Mouse (Mus musculus): ENCODE data around the gene Foxd1. TPM values are rescaled to one million over a fixed set of nuclear protein-coding genes. Genes with fewer than 3 reads are reported as not detected.

The Foxd1 gene
- polyA plus RNA-seq, 1 experiment from 2014 or later = 4.6 TPM

- Histone ChIP-seq H3K9me3 (ENCODE audit: control insufficient read depth, low read length) (no peaks in the 10 kb centered on the region), H3K27me3 (ENCODE audit: control insufficient read depth, insufficient read depth, low read length) (peaks cover 78% of the 10 kb centered on the region), H3K4me2 (replicated peaks; ENCODE audit: low read depth, low read length) (peak overlapping the region; percentile 21; the same call in 1 of the 2 replicates), H3K4me3 (ENCODE audit: low read depth, low read length) (peak overlapping the region; percentile 14), H3K36me3 (ENCODE audit: control insufficient read depth, insufficient read depth, low read length) (no peaks in the 10 kb centered on the region), H3K4me1 (replicated peaks; ENCODE audit: control insufficient read depth, insufficient read depth, low read length) (peaks cover 15% of the 10 kb centered on the region), H3K27ac (ENCODE audit: low read depth, low read length) (0 out of 2 replicates have a peak overlapping the region, but pooled peaks have one; percentile 6), H3K9ac (ENCODE audit: low read depth, low read length) (0 out of 2 replicates have a peak overlapping the region, but pooled peaks have one; percentile 23)
- 2% methylated on average over 18 of the region's 18 CpGs for WGBS
- ATAC-seq (ENCODE audit: low FRiP score) (no peak), DNase-seq (ENCODE audit: low spot score) (peak; percentile 58)
Observed at GRCm38 (mm10) chr13:98357433-98358423, 3.7 kb downstream of the Foxd1 start.

- 2% methylated on average over 23 of the region's 23 CpGs for WGBS
- peak; percentile 67 for DNase-seq (ENCODE audit: low spot score)
- peaks cover 14% of the 10 kb centered on the region for H3K4me1 ChIP-seq (replicated peaks; ENCODE audit: control insufficient read depth, insufficient read depth, low read length)
- peak overlapping the region; percentile 14 for H3K4me3 ChIP-seq (ENCODE audit: low read depth, low read length)
- H3K36me3 ChIP-seq (ENCODE audit: control insufficient read depth, insufficient read depth, low read length) = no peaks in the 10 kb centered on the region
- H3K27ac ChIP-seq (ENCODE audit: low read depth, low read length) = 0 out of 2 replicates have a peak overlapping the region, but pooled peaks have one; percentile 6
- no peaks in the 10 kb centered on the region for H3K9me3 ChIP-seq (ENCODE audit: control insufficient read depth, low read length)
- peak overlapping the region; percentile 21; the same call in 1 of the 2 replicates for H3K4me2 ChIP-seq (replicated peaks; ENCODE audit: low read depth, low read length)
- 0 out of 2 replicates have a peak overlapping the region, but pooled peaks have one; percentile 23 for H3K9ac ChIP-seq (ENCODE audit: low read depth, low read length)
- H3K27me3 ChIP-seq (ENCODE audit: control insufficient read depth, insufficient read depth, low read length) = peaks cover 80% of the 10 kb centered on the region
- peak; percentile 47; the same call in 1 of the 2 replicates for ATAC-seq (ENCODE audit: low FRiP score)
Observed at GRCm38 (mm10) chr13:98358424-98359181, 4.6 kb downstream of the Foxd1 start.

- H3K4me2 ChIP-seq (replicated peaks; ENCODE audit: low read depth, low read length) = no peak overlapping the region
- H3K4me1 ChIP-seq (replicated peaks; ENCODE audit: control insufficient read depth, insufficient read depth, low read length) = peaks cover 9% of the 10 kb centered on the region
- ATAC-seq (ENCODE audit: low FRiP score) = no peak
- H3K9ac ChIP-seq (ENCODE audit: low read depth, low read length) = no peak overlapping the region
- H3K27ac ChIP-seq (ENCODE audit: low read depth, low read length) = no peak overlapping the region
- DNase-seq (ENCODE audit: low spot score) = peak; percentile 44
- no peaks in the 10 kb centered on the region for H3K9me3 ChIP-seq (ENCODE audit: control insufficient read depth, low read length)
- H3K27me3 ChIP-seq (ENCODE audit: control insufficient read depth, insufficient read depth, low read length) = peaks cover 78% of the 10 kb centered on the region
- no peaks in the 10 kb centered on the region for H3K36me3 ChIP-seq (ENCODE audit: control insufficient read depth, insufficient read depth, low read length)
- no peak overlapping the region for H3K4me3 ChIP-seq (ENCODE audit: low read depth, low read length)
- WGBS = 2% methylated on average over 6 of the region's 8 CpGs
Observed at GRCm38 (mm10) chr13:98359337-98359736, 5.3 kb downstream of the Foxd1 start.

- H3K4me1 ChIP-seq (replicated peaks; ENCODE audit: control insufficient read depth, insufficient read depth, low read length) = peaks cover 6% of the 10 kb centered on the region
- peaks cover 75% of the 10 kb centered on the region for H3K27me3 ChIP-seq (ENCODE audit: control insufficient read depth, insufficient read depth, low read length)
- no peak overlapping the region for H3K9ac ChIP-seq (ENCODE audit: low read depth, low read length)
- ATAC-seq (ENCODE audit: low FRiP score) (no peak), DNase-seq (ENCODE audit: low spot score) (no peak)
- H3K27ac ChIP-seq (ENCODE audit: low read depth, low read length) = no peak overlapping the region
- no peak overlapping the region for H3K4me2 ChIP-seq (replicated peaks; ENCODE audit: low read depth, low read length)
- no peaks in the 10 kb centered on the region for H3K36me3 ChIP-seq (ENCODE audit: control insufficient read depth, insufficient read depth, low read length)
- 7% methylated on average over 6 of the region's 6 CpGs for WGBS
- H3K4me3 ChIP-seq (ENCODE audit: low read depth, low read length) = no peak overlapping the region
- H3K9me3 ChIP-seq (ENCODE audit: control insufficient read depth, low read length) = no peaks in the 10 kb centered on the region
Observed at GRCm38 (mm10) chr13:98360391-98360790, 6.3 kb downstream of the Foxd1 start.

- no peak overlapping the region for H3K4me3 ChIP-seq (ENCODE audit: low read depth, low read length)
- DNase-seq (ENCODE audit: low spot score) = peak; percentile 27
- 14% methylated on average over 5 of the region's 5 CpGs for WGBS
Observed at GRCm38 (mm10) chr13:98361161-98361560, 7.1 kb downstream of the Foxd1 start.

GRCm38 (mm10) chr13:98363046-98363445 lies 9.0 kb downstream of the Foxd1 start:
- Histone ChIP-seq H3K9ac (ENCODE audit: low read depth, low read length) (no peak overlapping the region), H3K27me3 (ENCODE audit: control insufficient read depth, insufficient read depth, low read length) (peaks cover 87% of the 10 kb centered on the region), H3K9me3 (ENCODE audit: control insufficient read depth, low read length) (no peaks in the 10 kb centered on the region), H3K36me3 (ENCODE audit: control insufficient read depth, insufficient read depth, low read length) (no peaks in the 10 kb centered on the region), H3K4me2 (replicated peaks; ENCODE audit: low read depth, low read length) (no peak overlapping the region), H3K4me1 (replicated peaks; ENCODE audit: control insufficient read depth, insufficient read depth, low read length) (peaks cover 7% of the 10 kb centered on the region), H3K27ac (ENCODE audit: low read depth, low read length) (no peak overlapping the region), H3K4me3 (ENCODE audit: low read depth, low read length) (no peak overlapping the region)
- no peak for ATAC-seq (ENCODE audit: low FRiP score)
- DNase-seq (ENCODE audit: low spot score) = peak; percentile 49
- WGBS = 3% methylated on average over 4 of the region's 4 CpGs

More at GRCm38 (mm10) chr13:98361161-98361560, 7.1 kb downstream of the Foxd1 start:
- Histone ChIP-seq H3K9me3 (ENCODE audit: control insufficient read depth, low read length) (no peaks in the 10 kb centered on the region), H3K4me1 (replicated peaks; ENCODE audit: control insufficient read depth, insufficient read depth, low read length) (peaks cover 5% of the 10 kb centered on the region), H3K27me3 (ENCODE audit: control insufficient read depth, insufficient read depth, low read length) (peaks cover 77% of the 10 kb centered on the region), H3K36me3 (ENCODE audit: control insufficient read depth, insufficient read depth, low read length) (no peaks in the 10 kb centered on the region), H3K27ac (ENCODE audit: low read depth, low read length) (no peak overlapping the region), H3K4me2 (replicated peaks; ENCODE audit: low read depth, low read length) (no peak overlapping the region), H3K9ac (ENCODE audit: low read depth, low read length) (no peak overlapping the region)
- no peak for ATAC-seq (ENCODE audit: low FRiP score)

GRCm38 (mm10) chr13:98365081-98365480 lies 11.0 kb downstream of the Foxd1 start:
- ATAC-seq (ENCODE audit: low FRiP score) (no peak), DNase-seq (ENCODE audit: low spot score) (peak; percentile 53)
- H3K4me3 ChIP-seq (ENCODE audit: low read depth, low read length) = no peak overlapping the region
- no peak overlapping the region for H3K4me2 ChIP-seq (replicated peaks; ENCODE audit: low read depth, low read length)
- H3K4me1 ChIP-seq (replicated peaks; ENCODE audit: control insufficient read depth, insufficient read depth, low read length) = peaks cover 4% of the 10 kb centered on the region
- H3K9me3 ChIP-seq (ENCODE audit: control insufficient read depth, low read length) = no peaks in the 10 kb centered on the region
- 2% methylated on average over 8 of the region's 8 CpGs for WGBS
- H3K27me3 ChIP-seq (ENCODE audit: control insufficient read depth, insufficient read depth, low read length) = peaks cover 88% of the 10 kb centered on the region
- no peak overlapping the region for H3K9ac ChIP-seq (ENCODE audit: low read depth, low read length)
- no peaks in the 10 kb centered on the region for H3K36me3 ChIP-seq (ENCODE audit: control insufficient read depth, insufficient read depth, low read length)
- H3K27ac ChIP-seq (ENCODE audit: low read depth, low read length) = no peak overlapping the region

GRCm38 (mm10) chr13:98365766-98366421 lies 11.9 kb downstream of the Foxd1 start:
- H3K4me2 ChIP-seq (replicated peaks; ENCODE audit: low read depth, low read length) = peak overlapping the region; percentile 35
- H3K4me1 ChIP-seq (replicated peaks; ENCODE audit: control insufficient read depth, insufficient read depth, low read length) = peaks cover 4% of the 10 kb centered on the region
- H3K9ac ChIP-seq (ENCODE audit: low read depth, low read length) = no peak overlapping the region
- H3K9me3 ChIP-seq (ENCODE audit: control insufficient read depth, low read length) = no peaks in the 10 kb centered on the region
- H3K4me3 ChIP-seq (ENCODE audit: low read depth, low read length) = peak overlapping the region; percentile 14; the same call in 1 of the 2 replicates
- DNase-seq (ENCODE audit: low spot score) = peak; percentile 68
- H3K27ac ChIP-seq (ENCODE audit: low read depth, low read length) = no peak overlapping the region
- no peaks in the 10 kb centered on the region for H3K36me3 ChIP-seq (ENCODE audit: control insufficient read depth, insufficient read depth, low read length)
- peak; percentile 33; the same call in 1 of the 2 replicates for ATAC-seq (ENCODE audit: low FRiP score)
- peaks cover 86% of the 10 kb centered on the region for H3K27me3 ChIP-seq (ENCODE audit: control insufficient read depth, insufficient read depth, low read length)
- 0% methylated on average over 51 of the region's 52 CpGs for whole genome bisulfite sequencing

All from hindbrain, embryonic 11.5 days (tissue).